ENCODE assay signal across 17 mouse cellular contexts in genomic region chr2:77251736-77252135, GRCm38 (mm10).
"Had no signal": no experiment of that assay in that cellular context is flagged by ENCODE, and none has a peak within 500 bp of the region (broad histone marks: within the 10 kb centered on the region; RNA-seq: fewer than 3 reads in every experiment).

No protein-coding gene starts in this region.

- ATAC-seq: liver, embryonic 12.5 days; liver, postnatal 0 days; lung, postnatal 0 days; midbrain, embryonic 13.5 days; midbrain, embryonic 15.5 days; midbrain, embryonic 16.5 days had no signal

- DNase-seq: left cerebral cortex, postnatal 4 days; liver; liver, embryonic 13.5 days; liver, postnatal 0 days; lung, adult 18-20 months; lung, adult 2 months; lung, embryonic 14.5 days; lung, postnatal 10 days; lung, postnatal 14 days; lung, postnatal 36 days; lung, postnatal 4 days; midbrain, embryonic 14.5 days had no signal
